Mouse (Mus musculus) cortical plate, adult 2 months (tissue): ENCODE measurements at regions not wholly inside any gene's neighbourhood (a gene's known extent, or its start where the extent isn't known, plus 50 kb on each side); places are given as distances from the start of the nearest gene placed in this dataset.
A peak's percentile ranks its signal among the peaks of the same experiment; 100 is the strongest.

Source experiments
- H3K27ac ChIP-seq: fragments of 200-500 bp; 2 replicates; pipeline ENCODE4 v1.5.1; 2012; ENCODE audit warnings: low read length, control low read depth, inconsistent platforms; ENCODE audit not compliant: insufficient read depth
- H3K4me1 ChIP-seq: fragments of 200-500 bp; 2 replicates; pipeline ENCODE4 v1.6.1; 2011; ENCODE audit warnings: low read length; ENCODE audit not compliant: control insufficient read depth, insufficient read depth
- H3K4me3 ChIP-seq: fragments of 200-500 bp; 2 replicates; pipeline ENCODE4 v1.5.1; 2011; ENCODE audit warnings: mild to moderate bottlenecking, low read length, control low read depth; ENCODE audit not compliant: insufficient read depth
- CTCF ChIP-seq: fragments of 200-500 bp; IDR thresholded peaks from 2 replicates; pipeline ENCODE4 v1.5.1; 2011; ENCODE audit warnings: mild to moderate bottlenecking, control low read depth, low read length; ENCODE audit not compliant: insufficient read depth; ENCODE audit errors: extremely low read depth
- POLR2A ChIP-seq: fragments of 200-500 bp; IDR thresholded peaks from 2 replicates; pipeline ENCODE4 v1.6.1; 2011; ENCODE audit warnings: mild to moderate bottlenecking, low read length, control low read depth; ENCODE audit not compliant: insufficient read depth; ENCODE audit errors: extremely low read depth

- no peak for TF ChIP-seq CTCF
- H3K4me1 ChIP-seq = no peaks in the 10 kb centered on the region
- no peak overlapping the region for H3K27ac ChIP-seq
- no peak overlapping the region for H3K4me3 ChIP-seq
Measured at GRCm38 (mm10) chr3:61116364-61116763, 113.8 kb downstream of the P2ry1 start.

DNA sequence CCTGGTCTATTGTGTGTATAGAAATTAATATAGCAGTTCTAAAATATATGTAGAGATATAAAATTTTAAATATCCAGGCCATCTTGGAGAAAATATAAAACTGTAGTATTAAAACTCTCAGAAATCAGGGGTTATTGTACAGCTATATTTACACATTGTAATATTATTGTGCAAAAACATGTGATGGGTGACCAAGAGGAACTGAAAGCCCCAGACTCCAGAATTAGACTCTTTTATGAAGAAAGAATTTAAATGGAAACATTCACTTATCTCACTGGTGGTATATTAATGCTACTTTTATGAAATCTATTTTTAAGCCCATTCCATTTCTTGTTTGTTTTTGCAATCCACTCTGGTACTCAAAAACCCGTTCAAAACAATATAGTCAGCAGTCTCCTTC lies 130.5 kb downstream of the P2ry1 start:
- Histone ChIP-seq H3K4me3 (no peak overlapping the region), H3K27ac (no peak overlapping the region), H3K4me1 (no peaks in the 10 kb centered on the region)
- TF ChIP-seq CTCF (no peak), POLR2A (no peak)

DNA sequence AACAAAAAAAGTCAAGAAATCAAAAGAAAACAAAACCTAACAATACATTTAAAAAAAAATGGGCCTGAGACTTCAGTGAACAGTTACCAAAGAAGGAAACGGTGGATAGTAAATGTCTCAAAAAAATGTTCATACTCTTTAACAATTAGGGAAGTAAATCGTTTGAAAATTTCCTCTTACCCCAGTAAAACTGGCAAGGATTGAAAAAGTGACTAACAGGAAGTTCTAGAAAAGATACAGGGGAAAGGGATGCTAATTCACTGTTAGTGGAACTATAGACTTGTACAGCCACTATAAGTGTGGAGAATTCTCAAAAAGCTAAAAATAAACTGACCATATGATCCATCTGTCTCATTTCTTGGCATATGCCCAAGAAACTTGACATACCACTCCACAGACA lies 151.5 kb downstream of the P2ry1 start:
- Histone ChIP-seq H3K4me1 (no peaks in the 10 kb centered on the region), H3K4me3 (no peak overlapping the region), H3K27ac (no peak overlapping the region)
- TF ChIP-seq POLR2A (no peak), CTCF (no peak)

DNA sequence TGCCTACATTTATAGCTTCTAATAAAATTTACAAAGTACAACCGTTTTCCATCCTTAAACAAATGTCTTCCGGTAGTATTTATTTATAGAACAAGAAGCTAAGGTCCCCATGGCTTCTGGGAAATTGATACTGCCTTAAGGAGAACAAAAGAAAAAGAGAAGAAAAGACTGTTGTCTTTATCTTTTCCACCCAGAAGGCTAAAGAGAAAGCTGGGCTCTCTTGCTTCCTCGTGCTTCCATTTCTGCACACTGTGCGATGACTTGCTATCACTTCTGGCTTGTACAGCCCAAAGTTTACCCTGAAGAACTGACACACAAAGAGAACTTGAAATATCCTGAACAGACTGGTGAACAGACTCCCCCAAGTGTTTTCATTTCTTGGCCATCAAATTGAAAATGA lies 157.2 kb downstream of the P2ry1 start:
- no peak for TF ChIP-seq POLR2A
- no peak for TF ChIP-seq CTCF
- Histone ChIP-seq H3K27ac (no peak overlapping the region), H3K4me1 (no peaks in the 10 kb centered on the region), H3K4me3 (no peak overlapping the region)

DNA sequence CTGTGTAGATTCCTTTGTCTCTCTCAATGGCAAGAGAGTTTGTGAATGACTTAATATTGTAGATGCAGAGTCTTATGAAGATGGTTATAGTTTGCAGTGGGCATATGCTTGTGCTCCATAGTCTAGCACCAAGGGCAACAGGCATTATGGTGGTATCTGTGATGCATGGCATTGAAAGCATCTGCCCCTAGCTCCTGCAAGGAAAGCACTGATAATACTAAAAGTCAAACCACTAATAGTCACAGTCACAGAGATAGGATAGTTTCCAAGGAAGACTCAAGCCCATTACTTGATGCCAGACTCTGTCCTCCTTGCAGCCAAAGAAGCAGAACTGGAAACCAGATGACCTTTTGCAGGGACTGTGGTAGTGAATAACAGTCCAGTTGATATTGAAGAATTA lies 158.8 kb downstream of the P2ry1 start:
- no peak overlapping the region for H3K27ac ChIP-seq
- no peak overlapping the region for H3K4me3 ChIP-seq
- TF ChIP-seq CTCF = no peak
- no peak for TF ChIP-seq POLR2A
- H3K4me1 ChIP-seq = no peaks in the 10 kb centered on the region

DNA sequence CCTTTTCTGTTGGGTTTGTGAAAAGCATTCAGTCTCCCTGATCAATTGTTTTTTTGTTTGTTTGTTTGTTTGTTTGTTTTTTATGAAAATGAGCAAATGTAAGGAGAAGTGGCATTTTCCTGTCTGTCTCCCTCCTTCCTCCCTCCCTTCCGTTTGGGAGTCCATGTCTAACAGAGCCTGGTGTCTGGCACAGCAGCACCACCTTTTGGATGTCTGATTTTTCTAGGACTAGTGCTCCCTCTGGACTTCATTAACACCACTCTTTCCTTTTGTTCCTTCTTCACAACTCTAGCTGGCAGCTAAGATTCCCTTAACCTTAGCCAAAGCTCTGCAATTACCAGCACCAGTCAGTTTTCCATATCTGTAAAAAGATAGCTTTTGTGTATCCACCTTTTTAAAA lies 175.6 kb upstream of the Rap2b start:
- Histone ChIP-seq H3K27ac (no peak overlapping the region), H3K4me3 (no peak overlapping the region), H3K4me1 (no peaks in the 10 kb centered on the region)
- TF ChIP-seq CTCF (peak; percentile 60), POLR2A (no peak)

DNA sequence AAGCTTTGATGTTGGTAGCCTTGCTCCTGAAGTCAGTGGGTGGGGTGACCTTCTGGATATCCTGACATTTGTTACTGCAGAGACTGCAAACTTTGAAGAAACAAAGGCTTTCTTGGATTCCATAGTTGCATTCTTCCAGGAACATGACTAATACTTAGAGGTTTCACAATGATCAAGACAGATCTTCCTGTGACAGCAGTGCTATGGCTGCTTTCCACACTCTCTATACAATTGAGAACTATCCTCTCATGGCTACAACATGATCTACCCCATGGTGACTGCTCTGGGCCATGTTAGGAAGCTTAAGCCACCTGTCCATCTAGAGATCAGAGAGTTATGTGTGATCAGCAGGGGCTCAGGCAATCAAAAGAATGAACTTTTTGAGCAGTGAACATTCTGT lies 172.8 kb upstream of the Rap2b start:
- TF ChIP-seq POLR2A (no peak), CTCF (no peak)
- Histone ChIP-seq H3K27ac (peak overlapping the region; percentile 81), H3K4me3 (no peak overlapping the region), H3K4me1 (no peaks in the 10 kb centered on the region)

- Histone ChIP-seq H3K4me1 (no peaks in the 10 kb centered on the region), H3K4me3 (no peak overlapping the region), H3K27ac (no peak overlapping the region)
- no peak for TF ChIP-seq POLR2A
- TF ChIP-seq CTCF = no peak
Measured at GRCm38 (mm10) chr3:61216562-61216961, 144.9 kb upstream of the Rap2b start.

GRCm38 (mm10) chr3:61224505-61224904 lies 136.9 kb upstream of the Rap2b start:
- TF ChIP-seq POLR2A = no peak
- no peak for TF ChIP-seq CTCF
- Histone ChIP-seq H3K27ac (no peak overlapping the region), H3K4me1 (no peaks in the 10 kb centered on the region), H3K4me3 (no peak overlapping the region)

GRCm38 (mm10) chr3:61225054-61225453 lies 136.4 kb upstream of the Rap2b start:
- no peak overlapping the region for H3K27ac ChIP-seq
- no peak overlapping the region for H3K4me3 ChIP-seq
- TF ChIP-seq POLR2A = no peak
- TF ChIP-seq CTCF = no peak
- no peaks in the 10 kb centered on the region for H3K4me1 ChIP-seq

DNA sequence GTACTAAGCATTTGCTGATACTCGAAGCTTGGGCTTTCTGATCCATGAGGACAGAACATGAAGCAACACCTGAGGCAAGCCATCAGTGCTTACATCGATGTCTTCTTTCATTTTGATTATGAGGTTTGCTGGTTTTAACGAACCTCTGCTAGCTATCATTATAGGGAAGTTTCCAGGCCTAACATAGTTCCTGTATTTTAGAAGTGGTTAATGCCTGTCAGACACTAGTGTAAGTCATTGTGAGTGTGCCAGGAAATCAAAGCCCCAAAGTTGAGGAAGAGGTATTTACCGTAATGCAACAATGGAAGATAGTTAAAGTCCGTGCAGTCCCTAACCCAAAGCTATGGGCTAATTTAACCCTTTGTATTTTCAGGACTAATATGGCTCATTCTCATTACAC lies 120.1 kb upstream of the Rap2b start:
- H3K27ac ChIP-seq = no peak overlapping the region
- H3K4me3 ChIP-seq = no peak overlapping the region
- TF ChIP-seq POLR2A (no peak), CTCF (no peak)
- H3K4me1 ChIP-seq = no peaks in the 10 kb centered on the region
